Mouse (Mus musculus) kidney, adult 2 months (tissue): Measurements from ENCODE around the gene Rps12.

ENCODE experiments used
- CTCF ChIP-seq: fragments of 200-500 bp; conservative IDR thresholded peaks from 2 replicates; pipeline ENCODE4 v1.5.1; 2011; ENCODE audit warnings: low read depth, mild to moderate bottlenecking, control low read depth, low read length, moderate library complexity, mixed read lengths; ENCODE audit not compliant: insufficient read depth, insufficient read length
- POLR2A ChIP-seq: fragments of 200-500 bp; IDR thresholded peaks from one replicate; pipeline ENCODE4 v1.6.1; 2011; ENCODE audit warnings: low read depth, low read length, control low read depth

DNA sequence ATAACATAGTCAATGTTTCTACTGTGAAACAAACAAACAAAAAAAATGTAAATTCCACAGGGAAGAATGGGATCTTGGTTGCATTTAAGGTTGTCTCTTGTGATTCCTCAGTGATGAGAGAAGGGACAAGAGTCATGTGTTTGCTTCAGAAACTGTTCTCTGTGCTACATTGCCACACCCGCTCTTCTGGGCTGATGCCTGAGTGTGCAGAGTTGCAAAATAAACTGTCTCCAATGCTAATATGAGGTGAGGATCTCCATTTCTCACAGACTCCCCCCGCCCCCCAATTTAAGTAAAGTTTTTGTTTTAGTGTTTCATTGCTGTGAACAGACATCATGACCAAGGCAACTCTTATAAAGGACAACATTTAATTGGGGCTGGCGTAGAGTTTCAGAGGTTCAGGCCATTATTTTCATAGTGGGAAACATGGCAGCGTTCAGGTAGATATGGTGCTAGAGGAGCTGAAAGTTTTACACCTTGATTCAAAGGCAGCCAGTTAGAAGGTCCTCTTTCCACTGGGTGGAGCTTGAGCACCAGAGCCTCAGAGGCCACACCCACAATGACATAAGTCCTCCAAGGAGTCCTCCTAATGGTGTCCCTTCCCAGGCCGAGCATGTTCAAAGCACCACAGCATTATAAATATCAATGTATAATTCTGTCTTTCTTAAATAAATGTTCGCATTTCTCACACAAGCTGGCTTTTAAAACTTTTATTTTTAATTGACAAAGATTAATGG, 6.4 kb downstream of the Rps12 start:
- TF ChIP-seq CTCF: no peak
- no peak for TF ChIP-seq POLR2A
